Mouse (Mus musculus) forebrain, embryonic 16.5 days (tissue): ENCODE data around the gene Echdc3. TPM values are rescaled to one million over a fixed set of nuclear protein-coding genes. Genes with fewer than 3 reads are reported as not detected.

Experiments used
- ATAC-seq: fragments of 200-750 bp; cut with Nextera tagmentation; 2 replicates; pipeline ENCODE4 v1.8.0; 2017; ENCODE audit warnings: mild to moderate bottlenecking, moderate library complexity
- H3K27ac ChIP-seq: fragments of 300-500 bp; sonication (generic); 2 replicates; pipeline ENCODE4 v1.5.1; 2014; ENCODE audit warnings: low read length, control low read depth
- H3K27me3 ChIP-seq: fragments of 300-500 bp; sonication (generic); replicated peaks from 2 replicates; pipeline ENCODE4 v1.6.1; 2014; ENCODE audit warnings: low read length; ENCODE audit not compliant: control insufficient read depth, insufficient read depth
- H3K36me3 ChIP-seq: fragments of 300-500 bp; sonication (generic); 2 replicates; pipeline ENCODE4 v1.6.1; 2014; ENCODE audit not compliant: control insufficient read depth, insufficient read depth
- H3K4me1 ChIP-seq: fragments of 300-500 bp; sonication (generic); replicated peaks from 2 replicates; pipeline ENCODE4 v1.6.1; 2014; ENCODE audit warnings: low read length; ENCODE audit not compliant: control insufficient read depth, insufficient read depth
- H3K4me2 ChIP-seq: fragments of 300-500 bp; sonication (generic); 2 replicates; pipeline ENCODE4 v1.6.1; 2014; ENCODE audit warnings: mild to moderate bottlenecking, low read length, control low read depth
- H3K4me3 ChIP-seq: fragments of 300-500 bp; sonication (generic); replicated peaks from 2 replicates; pipeline ENCODE4 v1.5.1; 2014; ENCODE audit warnings: mild to moderate bottlenecking, low read length, control low read depth
- H3K9ac ChIP-seq: fragments of 300-500 bp; sonication (generic); replicated peaks from 2 replicates; pipeline ENCODE4 v1.6.1; 2014; ENCODE audit warnings: low read depth, low read length, control low read depth
- H3K9me3 ChIP-seq: fragments of 300-500 bp; sonication (generic); 2 replicates; pipeline ENCODE4 v1.6.1; 2016; ENCODE audit warnings: low read length; ENCODE audit not compliant: control insufficient read depth
- WGBS: fragments of 180-500 bp; shearing (Covaris S2); extraction: QIAGEN DNeasy Blood & Tissue Kit; methylation state at CpG from one replicate; pipeline ENCODE4 v1.1.7; 2014; 5-methylcytosine and 5-hydroxymethylcytosine counted together
- polyA plus RNA-seq: library from polyadenylated mRNA; unstranded; fragments of >200 nt; fragmentation: Nextera tagmentation; extraction: Ambion mirVana; gene quantifications from 2 replicates; pipeline ENCODE4 v1.2.1, GENCODE M21; 2015

Gene Echdc3
- polyA plus RNA-seq, 1 experiment from 2014 or later = 0.82 TPM

DNA sequence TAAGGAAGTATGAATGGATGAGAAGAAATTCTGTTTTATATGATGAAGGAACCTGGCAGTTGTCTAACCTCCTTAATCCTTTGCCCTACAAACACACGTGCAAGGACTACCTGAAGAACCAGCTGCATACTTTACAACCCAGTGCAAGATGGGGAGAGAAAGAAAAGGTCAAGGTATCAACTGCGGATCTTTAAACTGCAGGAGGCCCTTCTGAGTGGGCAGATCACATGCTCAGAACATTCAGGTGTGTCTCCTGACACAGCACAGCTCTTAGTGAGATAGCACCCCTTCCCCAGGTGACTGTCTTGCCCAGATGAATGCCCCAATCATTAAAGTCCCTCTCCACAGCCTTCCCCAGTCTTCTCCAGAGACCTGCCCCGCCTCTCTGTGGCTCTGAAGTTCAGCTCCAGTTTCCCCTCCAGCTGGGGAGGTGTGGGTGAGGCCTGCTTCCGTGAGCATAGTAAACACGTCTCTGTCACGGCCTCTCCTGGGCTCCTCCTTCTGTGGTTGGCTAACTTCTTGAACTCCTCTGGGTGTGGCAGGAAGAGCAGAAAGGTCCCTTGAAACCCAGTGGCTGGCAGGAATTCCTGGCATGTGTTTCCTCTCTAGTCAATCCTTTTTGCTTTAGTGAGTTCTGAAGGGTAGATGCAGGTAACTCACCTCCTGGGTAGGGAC is 50.3 kb downstream of the Echdc3 start:
- no peak overlapping the region for H3K4me3 ChIP-seq
- no peaks in the 10 kb centered on the region for H3K4me1 ChIP-seq
- no peak overlapping the region for H3K9ac ChIP-seq
- WGBS = 66% methylated on average over 6 of the region's 6 CpGs
- no peak overlapping the region for H3K4me2 ChIP-seq
- H3K27me3 ChIP-seq = no peaks in the 10 kb centered on the region
- H3K36me3 ChIP-seq = no peaks in the 10 kb centered on the region
- ATAC-seq = no peak
- no peak overlapping the region for H3K27ac ChIP-seq
- no peaks in the 10 kb centered on the region for H3K9me3 ChIP-seq

DNA sequence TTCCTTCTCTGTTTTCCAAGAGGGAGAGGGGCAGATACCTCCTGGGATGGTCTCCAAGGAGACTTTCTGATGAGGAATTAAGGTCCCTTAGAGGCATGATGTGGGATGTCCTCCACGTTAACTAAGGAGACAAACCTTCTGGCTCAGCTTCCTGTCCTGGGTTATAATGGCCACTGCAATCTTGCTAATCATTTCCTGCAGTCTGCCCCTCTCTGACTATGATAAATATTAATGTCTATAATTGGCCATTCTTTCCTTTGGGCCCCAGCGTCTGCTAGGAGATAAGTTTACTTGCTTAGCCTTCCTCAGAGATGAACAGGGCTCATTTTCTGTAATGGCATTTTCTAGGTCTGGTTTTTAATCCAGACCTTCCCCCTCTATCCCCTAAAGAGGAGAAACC is 53.1 kb downstream of the Echdc3 start:
- WGBS = 54% methylated on average over 2 of the region's 2 CpGs
- Histone ChIP-seq H3K27ac (no peak overlapping the region), H3K27me3 (no peaks in the 10 kb centered on the region), H3K4me3 (no peak overlapping the region), H3K4me2 (no peak overlapping the region), H3K9ac (no peak overlapping the region), H3K9me3 (no peaks in the 10 kb centered on the region), H3K36me3 (no peaks in the 10 kb centered on the region), H3K4me1 (no peaks in the 10 kb centered on the region)
- no peak for ATAC-seq

DNA sequence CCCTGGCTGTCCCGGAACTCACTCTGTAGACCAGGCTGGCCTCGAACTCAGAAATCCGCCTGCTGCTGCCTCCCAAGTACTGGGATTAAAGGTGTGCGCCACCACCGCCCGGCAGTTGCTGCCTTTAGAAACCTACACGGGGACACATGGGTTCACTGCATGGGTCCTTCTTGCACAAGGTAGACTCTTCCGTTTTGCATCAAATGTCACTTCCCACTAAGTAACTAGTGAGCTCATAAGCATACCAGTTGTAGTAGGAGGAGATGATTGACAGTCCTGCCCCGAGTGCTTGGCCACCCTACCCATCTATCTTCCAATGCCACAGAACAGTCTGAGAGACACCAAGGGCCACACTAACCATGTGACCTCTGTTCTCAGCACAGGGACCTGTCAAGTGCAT is 53.6 kb downstream of the Echdc3 start:
- no peak overlapping the region for H3K4me2 ChIP-seq
- H3K36me3 ChIP-seq = no peaks in the 10 kb centered on the region
- H3K27me3 ChIP-seq = no peaks in the 10 kb centered on the region
- no peak overlapping the region for H3K9ac ChIP-seq
- H3K4me1 ChIP-seq = no peaks in the 10 kb centered on the region
- WGBS = 92% methylated on average over 9 of the region's 9 CpGs
- no peak overlapping the region for H3K27ac ChIP-seq
- no peak for ATAC-seq
- no peaks in the 10 kb centered on the region for H3K9me3 ChIP-seq
- H3K4me3 ChIP-seq = no peak overlapping the region

DNA sequence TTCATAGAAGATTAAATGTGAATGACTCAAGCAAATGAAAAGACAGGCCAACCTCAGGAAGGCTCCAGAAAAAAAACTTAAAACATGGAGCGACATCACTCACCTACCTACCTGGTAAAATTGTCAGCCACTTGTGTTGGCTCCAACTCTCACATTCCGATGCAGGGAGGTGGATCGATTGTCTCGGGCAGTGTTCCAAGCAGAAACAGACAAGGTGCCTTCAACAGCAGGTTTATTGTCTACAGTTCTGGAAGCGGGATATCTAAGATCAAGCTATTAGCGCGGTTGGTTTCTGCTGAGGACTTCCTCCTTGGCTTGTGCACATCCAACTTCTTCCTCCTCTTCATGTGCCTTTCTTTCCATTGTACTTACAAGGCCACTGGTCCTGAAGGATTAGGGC is 55.2 kb downstream of the Echdc3 start:
- H3K27ac ChIP-seq = no peak overlapping the region
- no peaks in the 10 kb centered on the region for H3K36me3 ChIP-seq
- H3K4me3 ChIP-seq = no peak overlapping the region
- ATAC-seq = no peak
- H3K27me3 ChIP-seq = no peaks in the 10 kb centered on the region
- H3K9me3 ChIP-seq = no peaks in the 10 kb centered on the region
- H3K4me2 ChIP-seq = no peak overlapping the region
- no peak overlapping the region for H3K9ac ChIP-seq
- H3K4me1 ChIP-seq = no peaks in the 10 kb centered on the region
- WGBS = 95% methylated on average over 7 of the region's 7 CpGs

DNA sequence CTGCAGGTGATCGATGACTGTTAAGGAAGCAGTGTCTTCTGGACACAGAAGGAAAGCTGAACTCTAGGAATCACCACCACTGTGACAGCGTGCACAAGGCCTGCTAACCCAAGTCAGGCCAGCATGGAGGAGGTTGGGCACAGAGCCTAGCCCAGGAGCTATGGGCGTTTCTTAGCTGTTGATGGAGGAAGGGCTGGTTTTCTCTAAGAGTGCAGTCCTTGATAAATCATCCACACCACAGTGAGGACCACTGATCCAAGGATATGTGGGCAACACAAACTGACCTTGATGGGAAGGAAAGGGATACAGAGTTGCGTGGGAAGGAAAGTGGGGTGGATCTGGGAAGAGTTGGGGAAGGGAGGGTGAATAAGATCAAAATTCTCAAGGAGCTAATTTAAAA is 55.6 kb downstream of the Echdc3 start:
- Histone ChIP-seq H3K4me2 (no peak overlapping the region), H3K36me3 (no peaks in the 10 kb centered on the region), H3K27me3 (no peaks in the 10 kb centered on the region), H3K9ac (no peak overlapping the region), H3K4me3 (no peak overlapping the region), H3K27ac (no peak overlapping the region), H3K9me3 (no peaks in the 10 kb centered on the region), H3K4me1 (no peaks in the 10 kb centered on the region)
- no peak for ATAC-seq
- WGBS = 92% methylated on average over 4 of the region's 4 CpGs

DNA sequence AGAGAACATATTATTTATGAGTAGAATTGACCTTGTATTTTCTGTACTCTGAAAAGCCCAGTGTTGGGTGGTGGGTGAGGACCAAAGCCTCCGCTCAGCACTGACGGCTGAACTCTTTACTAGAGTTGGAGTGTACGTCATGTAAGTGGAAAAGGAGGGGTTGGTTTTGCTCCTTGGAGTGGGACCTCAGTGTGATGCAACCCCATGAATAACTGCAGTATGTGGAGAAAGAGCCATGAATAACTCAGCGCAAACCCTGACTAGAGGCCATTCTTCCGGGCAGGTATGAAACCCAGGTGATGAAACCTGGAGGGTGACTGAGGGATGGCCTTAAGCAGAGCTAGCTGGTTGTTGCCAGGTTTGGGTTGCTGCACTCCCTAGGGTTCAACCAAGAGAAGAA is 63.0 kb downstream of the Echdc3 start:
- Histone ChIP-seq H3K4me1 (no peaks in the 10 kb centered on the region), H3K4me3 (no peak overlapping the region), H3K9ac (no peak overlapping the region), H3K4me2 (no peak overlapping the region), H3K27ac (no peak overlapping the region), H3K27me3 (no peaks in the 10 kb centered on the region), H3K36me3 (no peaks in the 10 kb centered on the region), H3K9me3 (no peaks in the 10 kb centered on the region)
- 93% methylated on average over 5 of the region's 5 CpGs for WGBS
- ATAC-seq = no peak

DNA sequence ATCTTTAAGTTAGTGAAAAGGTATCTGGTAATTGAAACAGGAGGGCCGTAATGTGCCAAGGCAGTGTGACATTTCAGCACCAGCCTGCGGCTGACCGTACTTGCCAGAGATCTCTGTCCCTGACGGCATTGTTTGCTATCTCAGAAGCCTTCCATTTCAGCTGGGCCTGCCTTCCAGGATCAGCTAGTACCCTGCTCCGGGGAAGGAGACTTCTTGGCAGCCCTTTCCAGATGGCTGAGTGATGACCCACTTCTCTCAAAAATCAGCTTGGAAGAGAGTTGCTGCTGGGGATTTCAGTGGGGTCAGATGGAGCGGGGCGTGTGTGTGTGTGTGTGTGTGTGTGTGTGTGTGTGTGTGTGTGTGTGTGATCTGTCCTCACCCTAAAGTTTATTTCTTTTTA is 65.9 kb downstream of the Echdc3 start:
- H3K4me2 ChIP-seq = no peak overlapping the region
- no peaks in the 10 kb centered on the region for H3K36me3 ChIP-seq
- ATAC-seq = no peak
- WGBS = 87% methylated on average over 7 of the region's 7 CpGs
- H3K9ac ChIP-seq = no peak overlapping the region
- H3K27me3 ChIP-seq = no peaks in the 10 kb centered on the region
- no peak overlapping the region for H3K4me3 ChIP-seq
- no peak overlapping the region for H3K27ac ChIP-seq
- H3K4me1 ChIP-seq = no peaks in the 10 kb centered on the region
- no peaks in the 10 kb centered on the region for H3K9me3 ChIP-seq

DNA sequence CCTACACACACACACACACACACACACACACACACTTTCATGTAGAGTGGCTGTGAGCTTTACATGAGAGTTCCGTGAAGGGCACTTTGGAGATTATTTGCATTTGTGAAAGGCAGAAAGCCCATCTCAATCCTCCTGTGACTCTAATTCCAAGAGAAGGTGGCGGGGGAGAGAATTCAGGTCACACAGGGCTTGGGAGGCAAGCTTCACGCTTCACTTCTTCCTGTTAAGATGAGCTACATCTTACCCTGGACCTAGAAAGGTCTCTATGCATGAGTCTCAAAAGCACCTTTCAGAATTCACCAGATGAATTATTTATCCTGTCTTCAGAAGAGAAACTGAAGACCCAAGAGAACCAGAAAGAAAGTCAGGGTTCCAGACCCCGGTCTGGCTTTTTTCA is 66.6 kb downstream of the Echdc3 start:
- ATAC-seq = no peak
- Histone ChIP-seq H3K27ac (no peak overlapping the region), H3K9ac (no peak overlapping the region), H3K4me3 (no peak overlapping the region), H3K9me3 (no peaks in the 10 kb centered on the region), H3K36me3 (no peaks in the 10 kb centered on the region), H3K4me1 (no peaks in the 10 kb centered on the region), H3K27me3 (no peaks in the 10 kb centered on the region), H3K4me2 (no peak overlapping the region)
- 79% methylated on average over 4 of the region's 4 CpGs for WGBS

DNA sequence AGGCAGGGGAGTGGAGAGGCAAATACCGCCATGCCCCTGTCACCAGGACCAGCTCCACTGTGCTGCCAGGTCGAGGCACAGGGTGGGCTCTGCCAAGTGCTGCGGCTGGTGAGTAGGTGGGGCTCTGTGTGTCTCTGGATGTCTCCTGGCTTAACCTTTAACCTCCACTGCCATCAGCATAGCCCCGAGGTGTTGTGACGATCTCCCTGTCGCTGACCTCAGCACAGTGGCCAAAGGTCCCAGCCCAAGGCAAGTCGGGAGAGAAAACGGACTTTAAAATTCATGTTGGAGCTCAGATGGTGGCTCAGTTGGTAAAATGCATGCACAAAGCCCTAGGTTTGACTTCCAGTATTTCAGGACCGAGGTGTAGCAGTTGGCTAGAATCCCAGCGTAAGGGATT is 67.2 kb downstream of the Echdc3 start:
- H3K9me3 ChIP-seq = no peaks in the 10 kb centered on the region
- H3K9ac ChIP-seq = no peak overlapping the region
- no peaks in the 10 kb centered on the region for H3K27me3 ChIP-seq
- H3K4me2 ChIP-seq = no peak overlapping the region
- WGBS = 79% methylated on average over 10 of the region's 10 CpGs
- no peak overlapping the region for H3K4me3 ChIP-seq
- H3K4me1 ChIP-seq = no peaks in the 10 kb centered on the region
- H3K36me3 ChIP-seq = no peaks in the 10 kb centered on the region
- no peak overlapping the region for H3K27ac ChIP-seq
- ATAC-seq = no peak
